Mouse (Mus musculus) heart, adult 18-20 months (tissue): ENCODE measurements at regions not wholly inside any gene's neighbourhood (a gene's known extent, or its start where the extent isn't known, plus 50 kb on each side); places are given as distances from the start of the nearest gene placed in this dataset.
"Not testable (repeated sequence)": the region's sequence is repeated elsewhere in the genome, so short reads cannot be mapped to it uniquely, and the experiment has no call there.

Experiments used
- DNase-seq, 2 experiments: peaks; one replicate each; pipeline ENCODE4 v3.0.0; 2021 to 2022; ENCODE audit warnings: mixed read lengths in 1 of 2

DNA sequence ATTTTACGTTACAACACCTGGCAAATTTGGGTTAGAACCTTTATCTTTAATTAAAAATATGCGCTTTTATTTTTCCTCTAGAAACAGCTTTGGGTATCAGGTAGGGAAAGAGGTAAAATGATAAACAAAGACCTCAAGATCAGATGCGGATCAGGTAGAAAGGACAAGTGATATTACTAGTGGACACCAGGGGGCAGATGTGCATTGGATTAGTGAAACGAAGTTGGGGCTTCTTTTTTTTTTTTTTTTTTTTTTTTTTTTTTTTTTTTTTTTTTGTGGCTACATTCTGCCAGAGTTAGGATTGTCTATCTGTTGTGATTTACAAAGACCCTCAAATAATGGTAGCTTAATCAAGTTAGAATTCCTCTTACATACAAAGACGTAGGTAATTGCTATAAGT, 153.8 kb downstream of the Cd109 start:
- peak; percentile 2 to 32 for DNase-seq

GRCm38 (mm10) chr9:78773936-78774335, 158.6 kb downstream of the Cd109 start:
- no peak for DNase-seq

- peak; percentile 4 to 43 for DNase-seq
Observed at GRCm38 (mm10) chr9:78775462-78775861, 160.1 kb downstream of the Cd109 start.

DNA sequence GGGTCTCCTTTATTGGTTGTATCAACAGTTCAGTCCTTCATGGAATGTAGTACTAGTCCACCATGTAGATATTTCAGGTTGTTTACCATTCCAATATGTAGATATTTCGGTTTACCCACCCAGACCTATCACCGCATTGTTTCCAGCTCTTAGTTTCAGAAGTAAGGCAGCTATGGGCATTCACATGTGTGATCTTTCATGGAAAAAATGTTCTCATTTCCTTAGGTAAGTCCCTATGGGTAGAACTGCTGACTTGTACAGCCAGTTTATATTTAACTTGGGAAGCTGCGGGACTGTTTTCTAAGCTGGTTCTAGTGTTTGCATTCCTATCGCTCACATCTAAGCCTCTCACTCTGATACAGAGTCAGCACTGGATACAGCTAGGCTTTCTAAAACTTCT, 165.2 kb downstream of the Cd109 start:
- no peak for DNase-seq

DNA sequence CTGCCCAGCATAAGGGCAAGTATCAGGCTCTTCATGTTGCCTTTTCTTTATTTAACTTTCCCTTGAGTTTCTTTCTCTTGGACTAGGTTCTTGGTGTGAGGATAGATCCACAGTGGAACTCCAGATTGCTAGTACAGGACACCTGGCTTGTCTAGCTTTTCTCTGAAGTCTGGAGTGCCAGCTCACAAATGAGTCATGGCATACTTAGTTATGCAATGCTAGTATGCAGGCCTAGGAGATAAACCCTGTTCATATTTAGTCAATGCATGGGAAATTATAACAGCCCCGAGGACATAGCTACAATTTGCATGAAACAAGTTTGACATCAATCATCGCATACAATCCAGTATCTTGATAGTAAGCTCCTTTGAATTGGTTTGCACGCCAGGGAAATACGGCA, 167.0 kb downstream of the Cd109 start:
- DNase-seq = no peak

GRCm38 (mm10) chr9:78782860-78783259, 167.5 kb downstream of the Cd109 start:
- DNase-seq = no peak

GRCm38 (mm10) chr9:78787866-78788265, 172.5 kb downstream of the Cd109 start:
- peak; percentile 8 to 47 for DNase-seq

GRCm38 (mm10) chr9:78789703-78790102, 174.4 kb downstream of the Cd109 start:
- no peak for DNase-seq

DNA sequence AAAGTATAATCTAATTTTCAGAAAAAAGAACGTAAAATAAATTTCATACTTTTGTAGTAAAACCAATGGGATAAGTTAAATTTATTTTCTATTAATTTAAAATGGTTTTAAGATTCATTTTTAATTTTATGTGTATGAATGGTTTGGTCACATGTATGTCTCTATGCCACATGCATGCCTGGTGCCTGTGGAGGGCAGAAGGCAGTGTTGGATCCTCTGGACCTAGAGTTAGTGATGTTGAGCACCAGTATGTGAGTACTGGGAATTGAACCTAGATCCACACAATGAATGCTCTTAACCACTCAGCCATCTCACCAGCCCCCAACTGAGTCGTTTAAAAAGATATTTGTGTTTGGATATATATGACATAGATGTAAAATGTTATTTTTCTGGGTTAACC, 174.8 kb downstream of the Cd109 start:
- no peak for DNase-seq

DNA sequence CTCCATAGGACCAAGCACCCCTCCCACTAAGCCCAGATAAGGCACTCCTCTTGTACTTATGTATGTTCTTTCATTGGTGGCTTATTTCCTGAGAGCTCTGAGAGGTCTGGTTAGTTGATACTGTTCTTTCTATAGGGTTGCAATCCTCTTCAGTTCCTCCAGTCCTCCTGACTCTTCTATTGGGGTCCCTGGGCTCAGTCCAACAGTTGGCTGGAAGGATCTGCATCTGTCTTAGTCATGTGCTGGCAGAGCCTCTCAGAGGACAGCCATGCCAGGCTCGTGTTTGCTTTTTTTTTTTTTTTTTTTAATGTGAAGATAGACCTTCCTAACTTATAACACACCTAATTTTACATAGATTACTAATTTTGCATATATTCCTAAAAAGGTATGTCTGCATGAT, 180.5 kb downstream of the Cd109 start:
- DNase-seq = no peak

DNA sequence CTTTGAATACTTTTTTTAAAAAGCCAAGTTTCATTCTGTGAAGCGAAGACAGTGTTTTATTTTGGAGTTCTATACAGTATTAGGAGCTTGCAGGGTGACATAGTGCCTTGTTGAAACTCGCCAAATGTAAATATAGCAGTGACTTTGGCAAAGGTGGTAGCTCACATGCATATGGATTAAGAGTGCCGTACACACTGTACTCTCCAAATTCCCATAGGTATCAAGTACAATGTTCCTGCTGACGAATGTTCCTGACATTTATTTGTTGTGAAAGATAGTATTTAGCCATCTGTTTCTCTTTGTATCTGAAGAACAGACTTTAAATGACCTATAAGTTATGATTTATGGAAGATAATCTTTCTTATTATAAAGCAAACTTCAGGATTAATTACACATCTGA, 201.9 kb downstream of the Cd109 start:
- no peak for DNase-seq

GRCm38 (mm10) chr9:78821554-78822212, 206.3 kb downstream of the Cd109 start:
- peak in 1 of 2 experiments; percentile 4 for DNase-seq

- DNase-seq = peak; percentile 17 to 52
Observed at GRCm38 (mm10) chr9:78844969-78845683, 229.8 kb downstream of the Cd109 start.

DNA sequence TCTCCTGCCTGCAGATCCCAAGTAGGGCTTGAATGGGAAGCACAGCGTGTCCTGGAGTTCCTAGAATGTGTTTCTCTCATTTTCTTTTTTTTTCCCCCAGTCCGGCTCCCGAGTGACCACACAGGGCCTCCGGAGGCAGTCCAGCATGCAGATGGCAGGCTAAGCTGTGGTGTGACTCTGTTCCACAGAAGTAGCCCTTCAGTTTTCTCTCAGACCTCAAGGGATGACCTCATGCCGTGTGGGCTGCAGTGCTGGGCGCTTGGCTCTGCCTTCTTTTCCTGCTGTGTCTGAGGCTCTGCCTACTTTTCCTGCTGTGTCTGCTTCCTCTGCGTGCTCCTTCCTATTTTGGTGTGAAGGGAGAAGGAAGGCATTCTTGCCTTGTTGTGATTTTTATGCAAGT, 230.8 kb downstream of the Cd109 start:
- DNase-seq = peak; percentile 10 to 15

GRCm38 (mm10) chr9:78847890-78848563, 232.7 kb downstream of the Cd109 start:
- DNase-seq = no peak

GRCm38 (mm10) chr9:78848564-78848893, 233.2 kb downstream of the Cd109 start:
- DNase-seq = not testable (repeated sequence)

GRCm38 (mm10) chr9:78856981-78857380, 241.6 kb downstream of the Cd109 start:
- no peak for DNase-seq

- DNase-seq = no peak
Observed at GRCm38 (mm10) chr9:78859956-78860355, 244.6 kb downstream of the Cd109 start.

- DNase-seq = no peak
Observed at GRCm38 (mm10) chr9:78872561-78872960, 257.2 kb downstream of the Cd109 start.

- DNase-seq = peak; percentile 2 to 11
Observed at GRCm38 (mm10) chr9:78879955-78880642, 264.8 kb downstream of the Cd109 start.

- no peak for DNase-seq
Observed at GRCm38 (mm10) chr9:78880643-78881306, 265.4 kb downstream of the Cd109 start.

DNA sequence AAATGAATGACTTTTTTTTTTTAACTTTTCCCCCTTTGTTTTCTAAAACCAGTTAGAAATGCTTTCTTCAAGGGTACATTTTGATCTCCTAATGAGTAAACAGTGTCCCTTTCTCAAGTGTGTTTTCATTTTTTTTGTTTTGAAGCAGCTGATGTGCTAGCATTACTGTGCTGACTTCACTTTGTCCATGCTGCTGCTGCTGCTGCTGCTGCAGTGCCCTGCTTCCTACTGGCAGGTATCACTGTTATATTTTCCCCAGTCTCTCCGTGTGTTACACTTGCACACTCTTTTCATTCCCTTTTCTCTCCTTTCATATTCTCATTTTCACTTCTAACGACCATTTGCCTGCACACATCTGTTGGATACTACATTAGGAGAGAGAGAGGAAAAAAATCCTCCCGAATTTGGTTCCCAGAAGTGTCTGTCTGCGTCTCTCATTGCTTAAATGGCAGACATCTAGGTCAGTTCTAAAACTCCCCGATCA, 266.0 kb downstream of the Cd109 start:
- DNase-seq = no peak
